Mouse (Mus musculus): ENCODE results near the gene Hdac6. TPM values are rescaled to one million over a fixed set of nuclear protein-coding genes. Genes with fewer than 3 reads are reported as not detected.

Gene Hdac6
- polyA plus RNA-seq (2012; rRNA removed), result 5.8 and 11.0 TPM in 2 replicates

DNA sequence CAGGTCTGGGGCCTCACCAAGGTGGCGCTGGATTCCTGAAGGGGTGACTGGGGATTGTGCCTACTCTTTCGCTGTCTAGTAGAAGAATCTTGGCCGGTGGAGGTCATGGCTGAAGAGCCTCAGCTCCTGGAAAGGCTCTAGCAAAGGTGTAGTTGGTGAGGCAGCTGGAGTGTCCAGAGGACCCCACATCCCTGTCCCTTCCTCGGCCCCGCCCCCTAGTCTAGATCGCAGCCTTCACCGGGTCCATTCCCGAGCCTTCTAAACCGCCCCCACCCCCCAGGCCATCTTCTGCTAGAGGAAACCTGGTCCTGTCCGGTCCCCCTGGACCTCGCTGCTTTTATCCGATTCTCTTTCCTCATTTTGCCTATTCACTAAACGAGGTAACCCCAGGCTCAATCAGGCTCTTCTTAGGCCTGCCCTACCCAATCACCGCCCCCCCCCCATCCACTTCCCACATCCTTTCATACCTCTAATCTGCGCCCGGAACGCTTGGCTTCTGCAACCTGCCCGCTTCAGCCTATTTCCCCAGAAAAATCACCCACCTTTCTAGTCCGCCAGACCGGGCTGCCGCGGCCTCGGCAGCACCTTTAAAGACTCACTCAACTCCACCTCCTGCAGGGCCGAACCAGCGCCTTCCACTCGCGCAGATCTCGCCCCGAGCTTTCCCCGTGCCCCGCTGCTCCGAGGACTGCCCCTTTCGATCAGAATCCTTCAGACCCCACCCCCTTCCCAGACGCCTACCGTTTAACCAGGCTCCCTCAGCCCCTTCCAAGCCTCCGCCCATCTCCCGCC lies at the start of gene Hdac6:
Hdac6 (minus strand) TSS at position 782 of the 792 bp plus-strand sequence.
- Histone ChIP-seq H3K36me3 (ENCODE audit: control insufficient read depth, insufficient read depth, low read length) (no peaks in the 10 kb centered on the region), H3K4me3 (ENCODE audit: low read depth, low read length) (peak within 1 kb of the TSS; percentile 80), H3K4me1 (ENCODE audit: control insufficient read depth, insufficient read depth, insufficient read length, low read length) (no peaks in the 10 kb centered on the region; the same call in 1 of the 2 replicates), H3K27ac (ENCODE audit: insufficient read depth, low read depth, low read length) (no peak within 1 kb of the TSS), H3K27me3 (ENCODE audit: control insufficient read depth, insufficient read depth, low read length) (no peaks in the 10 kb centered on the region)
- 15% methylated on average over 36 of the region's 37 CpGs for WGBS
- no peak for TF ChIP-seq CTCF (IDR thresholded peaks at IDR 0.05; ENCODE audit: extremely low read depth, insufficient read length, insufficient replicate concordance, low read depth, low read length)
- no peak for TF ChIP-seq POLR2A (IDR thresholded peaks at IDR 0.05; ENCODE audit: low read depth, low read length)

GRCm38 (mm10) chrX:7993068-7993735 lies 45.5 kb upstream of the Hdac6 start:
- WGBS, result 58% methylated on average over 10 of the region's 10 CpGs
- TF ChIP-seq CTCF (IDR thresholded peaks at IDR 0.05; ENCODE audit: extremely low read depth, insufficient read length, insufficient replicate concordance, low read depth, low read length), result no peak
- Histone ChIP-seq H3K4me3 (ENCODE audit: low read depth, low read length) (no peak overlapping the region), H3K36me3 (ENCODE audit: control insufficient read depth, insufficient read depth, low read length) (no peaks in the 10 kb centered on the region), H3K27ac (ENCODE audit: insufficient read depth, low read depth, low read length) (no peak overlapping the region), H3K4me1 (ENCODE audit: control insufficient read depth, insufficient read depth, insufficient read length, low read length) (no peaks in the 10 kb centered on the region), H3K27me3 (ENCODE audit: control insufficient read depth, insufficient read depth, low read length) (no peaks in the 10 kb centered on the region)

DNA sequence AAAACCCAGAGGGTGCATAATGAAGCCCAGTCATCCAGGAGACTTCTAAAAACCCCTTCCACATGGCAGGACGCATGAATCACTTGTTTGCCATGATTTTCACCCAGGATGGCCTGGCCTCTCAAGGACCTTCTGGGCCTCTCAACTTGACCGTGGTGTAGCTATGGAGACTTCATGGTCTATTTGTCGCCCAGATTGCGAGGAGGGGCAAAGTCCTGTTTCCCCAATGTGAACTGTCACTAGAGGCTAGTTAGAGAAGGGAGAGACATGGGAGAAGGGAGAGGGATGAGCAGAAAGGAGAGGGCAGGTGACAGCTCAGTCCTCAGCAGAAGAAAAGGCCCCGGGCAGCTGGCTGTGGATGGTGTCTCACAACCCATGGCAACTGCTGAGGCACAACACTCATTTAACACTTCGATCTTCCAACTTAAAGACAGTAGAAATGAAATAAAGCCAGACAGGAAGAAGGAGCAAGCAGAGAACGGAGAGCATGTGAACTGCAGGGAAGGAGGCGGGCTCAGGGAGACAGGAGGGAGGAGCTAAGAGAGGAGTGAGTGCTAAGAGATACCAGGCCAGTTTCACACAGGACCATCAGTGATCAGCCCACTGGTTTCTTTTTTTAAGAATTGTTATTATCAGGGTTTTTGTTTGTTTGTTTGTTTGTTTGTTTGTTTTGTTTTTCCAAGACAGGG lies 44.8 kb upstream of the Hdac6 start:
- H3K4me1 ChIP-seq (ENCODE audit: control insufficient read depth, insufficient read depth, insufficient read length, low read length), result no peaks in the 10 kb centered on the region
- no peaks in the 10 kb centered on the region for H3K36me3 ChIP-seq (ENCODE audit: control insufficient read depth, insufficient read depth, low read length)
- WGBS, result 43% methylated on average over 8 of the region's 8 CpGs
- H3K4me3 ChIP-seq (ENCODE audit: low read depth, low read length), result no peak overlapping the region
- H3K27me3 ChIP-seq (ENCODE audit: control insufficient read depth, insufficient read depth, low read length), result no peaks in the 10 kb centered on the region
- no peak for TF ChIP-seq POLR2A (IDR thresholded peaks at IDR 0.05; ENCODE audit: low read depth, low read length)
- TF ChIP-seq CTCF (IDR thresholded peaks at IDR 0.05; ENCODE audit: extremely low read depth, insufficient read length, insufficient replicate concordance, low read depth, low read length), result no peak
- H3K27ac ChIP-seq (ENCODE audit: insufficient read depth, low read depth, low read length), result no peak overlapping the region

- TF ChIP-seq POLR2A (IDR thresholded peaks at IDR 0.05; ENCODE audit: low read depth, low read length), result no peak
- no peak for TF ChIP-seq CTCF (IDR thresholded peaks at IDR 0.05; ENCODE audit: extremely low read depth, insufficient read length, insufficient replicate concordance, low read depth, low read length)
- 52% methylated on average over 7 of the region's 7 CpGs for WGBS
- Histone ChIP-seq H3K4me3 (ENCODE audit: low read depth, low read length) (no peak overlapping the region), H3K27ac (ENCODE audit: insufficient read depth, low read depth, low read length) (peak overlapping the region; percentile 29; the same call in 1 of the 2 replicates), H3K27me3 (ENCODE audit: control insufficient read depth, insufficient read depth, low read length) (no peaks in the 10 kb centered on the region), H3K36me3 (ENCODE audit: control insufficient read depth, insufficient read depth, low read length) (no peaks in the 10 kb centered on the region), H3K4me1 (ENCODE audit: control insufficient read depth, insufficient read depth, insufficient read length, low read length) (no peaks in the 10 kb centered on the region)
Measured at GRCm38 (mm10) chrX:7981368-7981767, 33.7 kb upstream of the Hdac6 start.

GRCm38 (mm10) chrX:7977892-7978291 lies 30.2 kb upstream of the Hdac6 start, which contains the start of gene Gata1:
Gene Gata1 (minus strand): TSS chrX:7978071.
- no peaks in the 10 kb centered on the region for H3K27me3 ChIP-seq (ENCODE audit: control insufficient read depth, insufficient read depth, low read length)
- WGBS, result 91% methylated on average over 11 of the region's 11 CpGs

DNA sequence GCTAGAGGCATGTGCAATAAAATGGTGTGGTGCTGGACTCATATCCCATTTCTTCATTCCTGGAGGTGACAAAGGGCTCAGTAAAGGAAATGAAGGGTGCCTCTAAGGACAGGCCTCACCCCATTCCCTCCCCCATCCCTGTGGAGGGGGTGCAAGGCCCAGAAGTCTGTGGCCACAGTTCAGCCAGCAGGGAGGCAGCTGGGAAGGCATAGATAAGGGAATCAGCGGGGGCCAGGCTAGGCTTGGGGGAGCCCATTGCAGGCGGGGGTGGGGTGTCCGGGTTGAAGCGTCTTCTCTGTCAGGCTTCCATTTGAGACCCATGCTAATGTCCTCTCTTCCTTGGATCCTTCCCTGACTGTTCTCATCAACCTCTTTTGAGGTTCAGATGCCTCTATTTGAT lies 23.6 kb upstream of the Hdac6 start:
- WGBS, result 58% methylated on average over 4 of the region's 4 CpGs
- Histone ChIP-seq H3K4me1 (ENCODE audit: control insufficient read depth, insufficient read depth, insufficient read length, low read length) (no peaks in the 10 kb centered on the region), H3K36me3 (ENCODE audit: control insufficient read depth, insufficient read depth, low read length) (no peaks in the 10 kb centered on the region), H3K27me3 (ENCODE audit: control insufficient read depth, insufficient read depth, low read length) (no peaks in the 10 kb centered on the region), H3K27ac (ENCODE audit: insufficient read depth, low read depth, low read length) (no peak overlapping the region), H3K4me3 (ENCODE audit: low read depth, low read length) (no peak overlapping the region)
- no peak for TF ChIP-seq CTCF (IDR thresholded peaks at IDR 0.05; ENCODE audit: extremely low read depth, insufficient read length, insufficient replicate concordance, low read depth, low read length)
- no peak for TF ChIP-seq POLR2A (IDR thresholded peaks at IDR 0.05; ENCODE audit: low read depth, low read length)

More at GRCm38 (mm10) chrX:7977892-7978291, 30.2 kb upstream of the Hdac6 start, which contains the start of gene Gata1:
- Histone ChIP-seq H3K4me3 (ENCODE audit: low read depth, low read length) (no peak within 1 kb of the TSS), H3K27ac (ENCODE audit: insufficient read depth, low read depth, low read length) (no peak within 1 kb of the TSS), H3K36me3 (ENCODE audit: control insufficient read depth, insufficient read depth, low read length) (no peaks in the 10 kb centered on the region), H3K4me1 (ENCODE audit: control insufficient read depth, insufficient read depth, insufficient read length, low read length) (no peaks in the 10 kb centered on the region)
- TF ChIP-seq POLR2A (IDR thresholded peaks at IDR 0.05; ENCODE audit: low read depth, low read length), result no peak

DNA sequence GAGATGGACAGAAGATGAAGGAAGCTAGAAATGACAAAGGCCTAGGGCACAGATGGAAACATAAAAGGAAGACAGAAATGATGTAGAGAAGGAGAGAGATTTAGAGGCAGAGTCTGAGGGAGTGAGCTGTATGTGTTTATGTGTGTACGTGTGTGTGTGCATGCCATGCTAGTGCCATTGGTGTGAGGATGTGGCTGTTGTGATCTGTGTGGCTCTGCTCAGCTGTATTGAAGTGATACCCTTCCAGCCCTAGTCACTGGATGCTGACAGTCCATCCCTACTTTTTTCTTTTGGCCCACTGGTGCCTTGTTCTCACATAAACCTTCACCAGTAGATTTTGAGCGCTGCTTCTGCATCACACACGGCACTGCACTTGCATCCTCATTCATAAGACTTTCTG lies 21.2 kb upstream of the Hdac6 start:
- TF ChIP-seq POLR2A (IDR thresholded peaks at IDR 0.05; ENCODE audit: low read depth, low read length) (no peak), CTCF (IDR thresholded peaks at IDR 0.05; ENCODE audit: extremely low read depth, insufficient read length, insufficient replicate concordance, low read depth, low read length) (no peak)
- Histone ChIP-seq H3K4me1 (ENCODE audit: control insufficient read depth, insufficient read depth, insufficient read length, low read length) (no peaks in the 10 kb centered on the region), H3K36me3 (ENCODE audit: control insufficient read depth, insufficient read depth, low read length) (no peaks in the 10 kb centered on the region), H3K4me3 (ENCODE audit: low read depth, low read length) (no peak overlapping the region), H3K27me3 (ENCODE audit: control insufficient read depth, insufficient read depth, low read length) (no peaks in the 10 kb centered on the region), H3K27ac (ENCODE audit: insufficient read depth, low read depth, low read length) (no peak overlapping the region)
- WGBS, result 92% methylated on average over 3 of the region's 3 CpGs

All from small intestine, adult 2 months (tissue).